Mouse (Mus musculus): ENCODE measurements at regions not wholly inside any gene's neighbourhood (a gene's known extent, or its start where the extent isn't known, plus 50 kb on each side); places are given as distances from the start of the nearest gene placed in this dataset.

GRCm38 (mm10) chr3:51092079-51093028, 131.9 kb upstream of the Noct start:
- no peak for DNase-seq

DNA sequence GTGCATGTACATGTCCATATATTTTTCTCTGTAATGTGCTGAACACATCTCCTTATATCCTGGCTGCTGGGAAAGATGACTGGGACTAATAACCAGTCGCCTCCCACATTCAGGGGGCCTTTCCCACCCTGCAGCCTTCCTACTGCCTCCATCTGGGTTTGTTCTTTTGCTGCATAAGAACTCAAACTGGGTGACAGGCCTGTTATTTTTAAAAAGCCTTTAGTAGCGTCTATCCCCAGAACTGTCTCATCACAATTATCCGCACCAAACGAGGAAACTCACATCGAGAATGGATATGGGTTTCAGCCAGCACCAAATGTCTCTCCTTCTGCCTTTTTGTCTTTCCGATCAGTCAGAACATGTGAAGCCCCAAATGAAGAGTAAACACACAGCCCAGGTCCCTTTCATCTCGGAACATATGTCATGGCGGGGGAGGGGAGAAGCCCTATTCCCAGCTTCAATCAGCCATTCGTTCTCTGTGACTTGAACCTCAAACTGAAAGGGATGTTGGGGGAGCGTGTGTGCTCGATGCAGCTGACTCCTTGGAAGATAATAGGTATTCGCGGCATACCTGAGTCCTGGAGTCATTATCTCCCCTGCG, 128.3 kb upstream of the Noct start:
- peak; percentile 82 to 86 for DNase-seq

DNA sequence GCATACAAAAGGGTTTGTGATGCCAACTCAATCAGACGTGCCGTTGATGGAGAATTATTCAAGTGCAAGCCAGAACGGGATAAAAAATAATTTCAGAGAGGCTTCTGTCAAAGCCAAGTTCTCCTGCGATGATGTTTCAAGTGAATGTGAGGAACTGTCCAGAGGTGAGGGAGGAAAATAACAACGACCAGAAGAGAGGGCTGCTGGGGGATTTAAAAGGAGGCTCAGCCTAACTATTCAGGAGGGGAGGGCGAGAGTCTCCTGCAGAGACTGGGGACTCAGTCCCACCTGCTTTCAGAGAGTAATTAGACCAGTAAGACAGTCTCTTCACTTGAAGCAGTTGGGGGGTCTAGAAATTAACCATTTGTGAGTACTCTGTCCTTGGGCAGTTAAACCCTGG, 127.7 kb upstream of the Noct start:
- peak; percentile 47 for DNase-seq

GRCm38 (mm10) chr3:51097362-51097761, 126.9 kb upstream of the Noct start:
- no peak for DNase-seq

DNA sequence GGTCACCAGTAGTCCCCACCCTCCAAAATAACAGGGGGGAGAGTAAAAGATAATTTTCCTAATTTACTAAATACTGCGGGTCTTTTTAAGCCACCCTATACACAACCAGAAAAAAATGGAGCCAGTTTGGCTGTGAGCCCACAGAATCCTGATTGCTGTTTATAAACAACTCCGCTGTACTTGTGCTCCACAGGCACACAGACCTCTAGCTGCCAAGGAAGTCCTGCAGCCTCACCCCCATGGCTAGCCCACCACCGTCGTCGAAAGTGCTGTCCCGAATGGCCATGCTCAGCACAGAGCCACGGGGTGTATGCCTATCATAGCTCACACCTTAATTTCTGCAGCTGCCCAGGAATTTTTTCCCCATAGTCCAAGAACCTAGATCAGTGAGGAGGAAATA, 124.3 kb upstream of the Noct start:
- DNase-seq: no peak

GRCm38 (mm10) chr3:51108639-51109202, 115.5 kb upstream of the Noct start:
- no peak for DNase-seq

GRCm38 (mm10) chr3:51111241-51111640, 113.0 kb upstream of the Noct start:
- DNase-seq: no peak

DNA sequence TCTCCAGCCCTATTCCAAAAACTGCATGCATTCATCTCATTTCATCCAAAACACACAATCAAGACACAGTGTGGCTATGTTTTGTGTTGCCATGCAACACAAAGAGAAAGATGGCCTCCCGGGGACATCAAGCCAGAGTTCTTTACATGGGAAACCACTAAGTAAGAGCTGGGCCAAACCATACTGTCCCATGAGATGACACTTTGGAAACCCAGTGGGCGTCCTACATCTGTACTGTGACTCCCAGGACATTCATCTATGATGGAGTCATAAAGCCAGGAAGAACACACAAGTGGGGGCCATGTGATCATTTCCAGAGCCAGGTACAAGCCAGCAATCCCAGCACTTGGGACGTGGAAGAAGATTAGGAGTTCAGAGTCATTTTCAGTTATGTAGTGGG, 111.9 kb upstream of the Noct start:
- DNase-seq: no peak

- DNase-seq: no peak
Observed at GRCm38 (mm10) chr3:51115921-51116320, 108.3 kb upstream of the Noct start.

- no peak for DNase-seq
Observed at GRCm38 (mm10) chr3:51118706-51119105, 105.5 kb upstream of the Noct start.

DNA sequence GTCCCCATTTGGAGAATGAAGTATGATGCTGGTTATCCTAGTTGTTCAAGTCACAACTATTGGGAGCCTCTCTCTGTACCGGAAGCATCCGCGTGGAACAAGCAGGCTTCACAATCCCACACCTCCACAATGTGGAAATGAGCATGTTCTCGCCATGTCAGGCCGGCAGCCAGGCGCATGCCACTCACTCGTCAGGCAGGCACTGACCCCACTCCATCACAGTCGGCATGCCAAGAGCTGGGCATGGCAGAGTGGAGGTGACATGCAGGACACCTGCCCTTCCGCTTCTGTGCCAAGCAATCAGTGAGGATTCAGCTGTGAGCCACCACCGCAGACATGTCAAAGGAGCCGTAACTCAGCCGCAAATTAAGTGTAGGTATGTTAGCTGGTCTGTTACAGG, 103.7 kb upstream of the Noct start:
- peak; percentile 86 to 94 for DNase-seq

GRCm38 (mm10) chr3:51121703-51122540, 102.3 kb upstream of the Noct start:
- peak; percentile 87 to 89 for DNase-seq

GRCm38 (mm10) chr3:51122541-51122935, 101.7 kb upstream of the Noct start:
- no peak for DNase-seq

- DNase-seq: no peak
Observed at GRCm38 (mm10) chr3:51127875-51128274, 96.4 kb upstream of the Noct start.

GRCm38 (mm10) chr3:51128491-51129155, 95.6 kb upstream of the Noct start:
- no peak for DNase-seq

DNA sequence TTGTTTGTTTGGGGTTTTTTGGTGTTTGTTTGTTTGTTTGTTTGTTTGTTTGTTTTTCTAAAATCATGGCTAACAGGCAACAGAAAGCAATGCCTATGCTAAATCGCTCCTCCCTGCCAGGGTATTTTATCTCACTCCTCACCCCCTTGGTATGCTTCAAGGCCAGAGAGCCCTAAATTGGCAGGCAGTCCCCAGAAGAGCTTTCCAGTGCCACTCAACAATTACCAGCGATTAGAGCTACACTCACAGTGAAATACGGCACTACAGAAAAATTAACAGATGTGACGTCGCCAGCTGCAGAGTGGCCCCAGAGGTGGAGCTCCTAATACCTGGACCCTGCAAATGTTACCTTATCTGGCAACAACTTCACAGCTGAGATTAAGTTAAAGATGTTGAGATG, 93.5 kb upstream of the Noct start:
- DNase-seq: no peak

DNA sequence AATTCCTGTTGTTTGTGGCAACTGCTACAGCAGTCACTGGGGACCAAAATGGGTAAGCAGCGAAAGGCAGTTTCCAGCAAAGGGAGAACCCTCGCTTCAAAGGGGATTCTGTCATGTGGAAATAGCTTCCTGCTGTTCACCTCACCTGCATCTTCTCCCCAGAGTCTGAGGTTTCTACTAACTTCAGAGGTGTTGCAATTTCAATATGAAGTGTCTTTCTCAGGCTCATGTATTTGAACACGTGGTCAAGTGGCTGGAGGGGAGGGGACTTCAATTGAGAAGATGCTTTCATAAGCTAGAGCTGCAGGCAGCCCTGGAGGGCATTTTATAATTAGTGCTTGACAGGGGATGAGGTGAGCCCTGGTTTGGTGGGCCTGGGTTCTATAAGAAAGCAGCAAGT, 92.9 kb upstream of the Noct start:
- DNase-seq: no peak

DNA sequence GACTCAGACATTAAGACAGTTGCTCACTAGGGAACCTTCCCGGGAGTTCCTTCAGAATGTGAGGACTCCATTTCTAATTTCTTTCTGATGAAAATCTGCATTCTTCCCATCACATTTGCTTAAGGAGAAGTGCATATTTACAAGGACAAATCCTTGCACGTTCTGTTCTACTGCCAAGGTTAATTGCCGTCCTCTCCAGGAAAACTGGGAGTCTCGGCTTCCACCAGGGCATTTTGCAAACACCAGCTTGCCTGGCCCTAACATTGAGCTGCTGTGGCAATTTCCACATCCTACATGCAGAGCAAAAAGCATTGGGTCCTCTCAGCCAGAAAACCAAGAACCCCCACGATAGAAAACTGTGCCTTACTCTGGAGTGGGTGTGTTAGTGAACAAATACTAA, 91.5 kb upstream of the Noct start:
- DNase-seq: no peak

DNA sequence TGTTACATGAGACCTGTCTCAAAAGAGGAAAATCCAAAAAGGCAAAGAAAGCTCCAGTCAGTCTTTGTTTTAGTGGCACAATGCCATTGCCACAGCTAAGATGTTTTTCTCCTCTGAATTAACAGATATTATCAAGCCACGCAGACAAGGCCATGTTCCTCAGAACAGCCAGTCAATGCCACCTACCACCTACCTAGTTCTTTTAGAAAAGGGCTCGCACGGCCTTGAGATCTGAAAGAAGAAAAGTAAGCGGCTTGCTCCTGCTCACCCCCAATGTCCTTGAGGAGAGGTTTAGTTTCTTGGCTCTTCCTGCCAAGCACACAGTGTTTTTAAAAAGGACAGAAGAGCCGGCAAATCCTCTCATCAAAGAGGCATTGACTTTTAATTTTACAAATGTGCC, 88.7 kb upstream of the Noct start:
- DNase-seq: no peak

- DNase-seq: no peak
Observed at GRCm38 (mm10) chr3:51137730-51138312, 86.4 kb upstream of the Noct start.

DNA sequence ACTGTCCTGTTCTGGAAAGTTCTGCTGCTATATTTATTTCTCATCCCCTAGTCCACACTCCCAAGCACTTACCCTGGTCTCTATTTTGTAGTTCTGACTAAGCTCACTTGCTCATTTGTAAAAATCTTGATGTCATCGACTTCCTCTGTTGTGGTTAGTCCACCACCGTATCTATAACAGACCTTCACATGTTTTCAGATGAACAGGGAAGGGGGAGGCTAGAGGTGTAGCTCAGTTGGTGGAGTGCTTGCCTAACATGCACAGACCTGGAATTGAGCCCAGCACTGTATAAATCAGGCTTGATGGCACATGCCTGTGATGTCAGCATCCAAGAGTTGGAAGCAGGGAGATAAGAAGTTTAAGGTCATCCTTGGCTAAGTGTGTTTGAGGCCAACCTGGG, 78.3 kb upstream of the Noct start:
- no peak for DNase-seq

DNA sequence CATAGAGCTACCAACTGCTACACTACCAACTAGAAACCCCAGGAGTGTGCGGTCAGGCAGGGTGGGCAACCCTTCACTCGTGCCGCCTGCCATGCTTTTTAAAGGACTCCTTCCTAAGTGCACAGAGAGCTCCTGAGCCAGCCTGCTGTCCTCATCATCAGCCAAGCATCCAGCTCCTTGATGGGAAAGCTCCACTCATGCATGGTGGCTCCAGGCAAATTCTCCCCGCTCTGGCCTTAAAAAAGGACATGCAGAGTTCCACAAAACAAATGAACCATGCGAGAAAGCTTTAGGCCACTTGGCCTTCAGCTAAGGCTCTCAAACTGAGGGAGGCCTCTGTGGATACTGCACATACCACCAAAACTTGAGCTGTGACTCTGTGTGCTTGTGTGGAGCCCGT, 74.2 kb upstream of the Noct start:
- peak in 1 of 2 experiments; percentile 36 for DNase-seq
